Mouse (Mus musculus) forebrain, embryonic 15.5 days (tissue): ENCODE data around the gene Cstad. TPM values are rescaled to one million over a fixed set of nuclear protein-coding genes. Genes with fewer than 3 reads are reported as not detected.

Experiments
- ATAC-seq: fragments of 200-750 bp; cut with Nextera tagmentation; replicated peaks from 2 replicates; pipeline ENCODE4 v1.8.0; 2017; ENCODE audit warnings: mild to moderate bottlenecking, moderate TSS enrichment, moderate library complexity
- H3K27ac ChIP-seq: fragments of 300-500 bp; sonication (generic); replicated peaks from 2 replicates; pipeline ENCODE4 v1.5.1; 2015; ENCODE audit warnings: mild to moderate bottlenecking, inconsistent platforms
- H3K27me3 ChIP-seq: fragments of 300-500 bp; sonication (generic); 2 replicates; pipeline ENCODE4 v1.6.1; 2015; ENCODE audit warnings: inconsistent platforms
- H3K36me3 ChIP-seq: fragments of 300-500 bp; sonication (generic); 2 replicates; pipeline ENCODE4 v1.6.1; 2015; ENCODE audit warnings: mild to moderate bottlenecking, inconsistent platforms
- H3K4me1 ChIP-seq: fragments of 300-500 bp; sonication (generic); 2 replicates; pipeline ENCODE4 v1.6.1; 2015; ENCODE audit warnings: inconsistent platforms
- H3K4me2 ChIP-seq: fragments of 300-500 bp; sonication (generic); replicated peaks from 2 replicates; pipeline ENCODE4 v1.6.1; 2015; ENCODE audit warnings: mild to moderate bottlenecking, inconsistent platforms
- H3K4me3 ChIP-seq: fragments of 300-500 bp; sonication (generic); 2 replicates; pipeline ENCODE4 v1.5.1; 2015; ENCODE audit warnings: mild to moderate bottlenecking, inconsistent platforms
- H3K9ac ChIP-seq: fragments of 300-500 bp; sonication (generic); replicated peaks from 2 replicates; pipeline ENCODE4 v1.6.1; 2015; ENCODE audit warnings: mild to moderate bottlenecking, inconsistent platforms
- H3K9me3 ChIP-seq: fragments of 300-500 bp; sonication (generic); 2 replicates; pipeline ENCODE4 v1.6.1; 2016; ENCODE audit warnings: inconsistent platforms
- WGBS: fragments of 180-500 bp; shearing (Covaris S2); methylation state at CpG from one replicate; pipeline ENCODE4 v1.1.7; 2015; ENCODE audit warnings: mixed read lengths; 5-methylcytosine and 5-hydroxymethylcytosine counted together
- polyA plus RNA-seq: library from polyadenylated mRNA; unstranded; fragments of >200 nt; fragmentation: Nextera tagmentation; extraction: Ambion mirVana; gene quantifications from 2 replicates; pipeline ENCODE4 v1.2.1, GENCODE M21; 2015

Gene Cstad
- polyA plus RNA-seq, 1 experiment from 2014 or later: 1.4 TPM

GRCm38 (mm10) chr2:30600291-30600690 is 5.5 kb downstream of the Cstad start:
- no peaks in the 10 kb centered on the region for H3K9me3 ChIP-seq
- no peak overlapping the region for H3K4me2 ChIP-seq
- H3K27me3 ChIP-seq: no peaks in the 10 kb centered on the region
- peak overlapping the region; percentile 13 for H3K27ac ChIP-seq
- no peak for ATAC-seq
- no peak overlapping the region for H3K4me3 ChIP-seq
- no peak overlapping the region for H3K9ac ChIP-seq
- peaks cover 44% of the 10 kb centered on the region for H3K4me1 ChIP-seq
- no peaks in the 10 kb centered on the region for H3K36me3 ChIP-seq
- 21% methylated on average over 9 of the region's 9 CpGs for WGBS

GRCm38 (mm10) chr2:30600965-30601841 is 6.4 kb downstream of the Cstad start:
- peak overlapping the region; percentile 13 for H3K27ac ChIP-seq
- no peak overlapping the region for H3K9ac ChIP-seq
- no peak overlapping the region for H3K4me3 ChIP-seq
- no peak overlapping the region for H3K4me2 ChIP-seq
- peaks cover 44% of the 10 kb centered on the region for H3K4me1 ChIP-seq
- H3K27me3 ChIP-seq: no peaks in the 10 kb centered on the region
- no peaks in the 10 kb centered on the region for H3K9me3 ChIP-seq
- no peak for ATAC-seq
- no peaks in the 10 kb centered on the region for H3K36me3 ChIP-seq
- WGBS: 22% methylated on average over 19 of the region's 20 CpGs

DNA sequence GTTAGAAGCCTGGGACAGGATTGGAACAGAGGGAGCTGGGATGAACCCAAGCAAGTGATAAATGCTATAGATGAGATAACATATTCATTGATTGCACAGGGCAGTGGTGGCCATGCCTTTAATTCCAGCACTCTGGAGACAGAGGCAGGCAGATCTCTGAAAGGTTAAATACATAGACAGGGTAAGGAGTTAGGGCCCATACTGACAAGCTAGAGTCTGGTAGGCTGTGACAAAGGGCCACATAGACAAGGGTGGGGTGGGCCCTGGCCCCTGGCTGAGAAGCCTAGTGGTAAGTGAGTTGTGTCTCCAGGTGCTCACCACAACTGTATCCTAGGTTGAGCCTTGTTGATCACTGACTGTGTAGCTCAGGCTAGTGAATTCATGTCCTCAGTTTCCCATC is 7.6 kb downstream of the Cstad start:
- H3K4me1 ChIP-seq: peaks cover 54% of the 10 kb centered on the region
- no peak overlapping the region for H3K27ac ChIP-seq

GRCm38 (mm10) chr2:30603731-30604130 is 8.9 kb downstream of the Cstad start:
- no peak overlapping the region for H3K27ac ChIP-seq
- peaks cover 67% of the 10 kb centered on the region for H3K4me1 ChIP-seq
- H3K36me3 ChIP-seq: no peaks in the 10 kb centered on the region
- WGBS: 64% methylated on average over 5 of the region's 5 CpGs
- no peak overlapping the region for H3K4me3 ChIP-seq
- H3K4me2 ChIP-seq: no peak overlapping the region
- no peak for ATAC-seq
- no peaks in the 10 kb centered on the region for H3K9me3 ChIP-seq
- H3K9ac ChIP-seq: no peak overlapping the region
- H3K27me3 ChIP-seq: no peaks in the 10 kb centered on the region

More for the DNA sequence above, 7.6 kb downstream of the Cstad start:
- H3K36me3 ChIP-seq: no peaks in the 10 kb centered on the region
- no peaks in the 10 kb centered on the region for H3K9me3 ChIP-seq
- no peak overlapping the region for H3K9ac ChIP-seq
- H3K27me3 ChIP-seq: no peaks in the 10 kb centered on the region
- H3K4me3 ChIP-seq: no peak overlapping the region
- H3K4me2 ChIP-seq: no peak overlapping the region
- ATAC-seq: no peak

DNA sequence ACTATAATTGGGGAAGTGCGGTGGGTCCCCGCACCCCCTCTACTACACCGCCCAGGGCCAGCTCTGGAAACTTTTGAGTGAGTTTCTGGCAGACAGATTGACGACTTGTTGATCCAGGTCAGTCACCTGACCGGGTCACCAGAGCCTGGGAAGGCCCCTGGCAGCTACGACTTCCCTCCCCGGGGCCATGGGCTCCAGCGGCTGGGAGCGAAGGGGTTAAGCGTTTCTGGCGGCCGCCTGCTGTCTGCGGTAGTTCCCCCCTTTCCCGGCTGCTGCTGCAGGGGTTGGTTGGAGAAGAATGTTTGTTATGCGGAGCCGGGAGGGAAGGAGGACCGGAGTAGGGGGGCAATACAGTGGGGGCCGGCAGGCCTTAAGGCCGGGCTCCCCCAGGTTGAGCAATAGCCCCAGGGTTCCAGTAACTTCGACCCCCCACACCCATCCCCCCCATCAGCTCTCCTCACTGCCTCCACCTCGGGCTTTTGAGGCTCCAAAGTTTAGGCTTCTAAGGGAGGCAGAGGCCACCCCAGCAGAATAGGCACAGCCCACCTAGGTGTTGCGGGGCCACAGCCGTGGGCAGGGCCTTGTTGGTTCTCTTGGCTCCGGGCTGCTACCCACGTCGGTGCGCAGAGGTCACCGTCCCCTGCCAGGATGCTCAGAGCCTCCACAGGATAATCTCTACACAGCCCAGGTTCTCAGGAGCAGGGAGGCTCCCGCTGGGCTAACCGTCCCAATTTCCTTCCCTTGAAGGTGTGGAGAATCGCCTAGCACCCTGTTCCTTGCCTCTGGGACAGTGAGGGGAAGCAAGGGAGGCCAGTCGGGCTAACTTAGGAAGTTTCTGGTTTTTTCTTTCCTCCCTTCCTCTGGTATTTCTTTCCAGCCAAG is 10.3 kb downstream of the Cstad start:
- Histone ChIP-seq H3K9me3 (no peaks in the 10 kb centered on the region), H3K27me3 (no peaks in the 10 kb centered on the region), H3K9ac (peak overlapping the region; percentile 24; the same call in 1 of the 2 replicates), H3K4me1 (peaks cover 71% of the 10 kb centered on the region), H3K36me3 (no peaks in the 10 kb centered on the region), H3K4me2 (peak overlapping the region; percentile 42), H3K27ac (peak overlapping the region; percentile 92), H3K4me3 (peak overlapping the region; percentile 9; the same call in 1 of the 2 replicates)
- WGBS: 3% methylated on average over 32 of the region's 32 CpGs
- ATAC-seq: no peak

GRCm38 (mm10) chr2:30605762-30606051 is 10.9 kb downstream of the Cstad start:
- Histone ChIP-seq H3K27me3 (no peaks in the 10 kb centered on the region), H3K27ac (peak overlapping the region; percentile 92), H3K9ac (no peak overlapping the region), H3K36me3 (no peaks in the 10 kb centered on the region), H3K4me1 (peaks cover 68% of the 10 kb centered on the region), H3K9me3 (no peaks in the 10 kb centered on the region), H3K4me2 (no peak overlapping the region), H3K4me3 (no peak overlapping the region)
- WGBS: 21% methylated on average over 4 of the region's 6 CpGs
- ATAC-seq: no peak

- Histone ChIP-seq H3K9me3 (no peaks in the 10 kb centered on the region), H3K27me3 (no peaks in the 10 kb centered on the region), H3K4me3 (peak overlapping the region; percentile 1; the same call in 1 of the 2 replicates), H3K27ac (peak overlapping the region; percentile 92), H3K4me2 (peak overlapping the region; percentile 30), H3K4me1 (peaks cover 58% of the 10 kb centered on the region), H3K36me3 (no peaks in the 10 kb centered on the region), H3K9ac (peak overlapping the region; percentile 29)
- 3% methylated on average over 23 of the region's 23 CpGs for WGBS
- ATAC-seq: peak; percentile 67
Observed at GRCm38 (mm10) chr2:30606621-30607052, 11.8 kb downstream of the Cstad start.

DNA sequence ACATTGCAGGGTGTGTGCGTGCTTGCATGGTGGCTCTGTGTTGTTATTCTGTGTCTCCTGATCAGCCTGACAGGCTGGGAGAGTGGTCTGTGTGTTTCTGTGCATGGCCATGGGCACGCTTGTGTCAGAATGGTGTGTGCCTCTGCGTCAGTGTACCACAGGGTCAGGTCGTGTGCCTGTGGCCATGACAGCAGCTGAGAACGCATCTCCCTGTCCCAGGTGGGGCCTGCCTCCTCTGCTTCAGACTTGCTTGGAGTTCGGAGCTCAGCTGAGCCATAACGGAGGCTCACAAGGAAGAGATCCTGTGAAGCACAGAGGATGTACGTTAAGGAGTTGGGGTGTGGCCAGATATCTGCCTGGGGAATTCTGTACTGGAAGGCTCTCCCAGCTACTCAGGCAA is 13.1 kb downstream of the Cstad start:
- 75% methylated on average over 8 of the region's 8 CpGs for WGBS

DNA sequence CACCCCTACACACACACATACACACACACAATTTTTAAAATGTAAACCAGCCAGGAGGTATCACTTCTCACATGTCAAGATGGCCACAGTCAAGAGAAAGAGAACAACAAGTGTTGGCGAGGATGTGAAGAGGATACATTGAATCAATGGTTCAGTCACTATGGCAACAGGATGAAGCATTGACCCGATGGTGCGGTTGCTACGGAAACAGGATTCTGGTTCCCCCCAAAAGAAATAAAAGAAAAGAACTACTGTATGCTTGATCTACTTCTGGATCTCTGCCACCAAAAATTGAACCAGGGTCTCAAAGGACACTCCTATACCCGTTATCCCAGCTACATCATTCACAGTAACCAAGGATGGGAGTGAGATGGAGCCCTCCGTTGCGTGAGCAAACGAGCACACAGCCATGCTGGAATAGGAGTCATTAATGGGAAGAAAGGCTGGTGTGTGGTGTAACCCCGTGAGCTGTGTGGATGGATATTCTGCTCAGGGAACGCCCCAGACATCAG is 13.9 kb downstream of the Cstad start:
- no peaks in the 10 kb centered on the region for H3K36me3 ChIP-seq
- peaks cover 59% of the 10 kb centered on the region for H3K4me1 ChIP-seq
- H3K9me3 ChIP-seq: no peaks in the 10 kb centered on the region
- H3K27me3 ChIP-seq: no peaks in the 10 kb centered on the region
- no peak overlapping the region for H3K4me2 ChIP-seq
- WGBS: 41% methylated on average over 10 of the region's 10 CpGs
- no peak overlapping the region for H3K4me3 ChIP-seq
- 0 out of 2 replicates have a peak overlapping the region, but pooled peaks have one; percentile 92 for H3K27ac ChIP-seq
- no peak for ATAC-seq
- no peak overlapping the region for H3K9ac ChIP-seq

More for the DNA sequence above, 13.1 kb downstream of the Cstad start:
- peaks cover 54% of the 10 kb centered on the region for H3K4me1 ChIP-seq
- no peaks in the 10 kb centered on the region for H3K36me3 ChIP-seq
- peak overlapping the region; percentile 92 for H3K27ac ChIP-seq
- no peak overlapping the region for H3K4me3 ChIP-seq
- ATAC-seq: no peak
- no peak overlapping the region for H3K9ac ChIP-seq
- H3K4me2 ChIP-seq: no peak overlapping the region
- no peaks in the 10 kb centered on the region for H3K9me3 ChIP-seq
- no peaks in the 10 kb centered on the region for H3K27me3 ChIP-seq

DNA sequence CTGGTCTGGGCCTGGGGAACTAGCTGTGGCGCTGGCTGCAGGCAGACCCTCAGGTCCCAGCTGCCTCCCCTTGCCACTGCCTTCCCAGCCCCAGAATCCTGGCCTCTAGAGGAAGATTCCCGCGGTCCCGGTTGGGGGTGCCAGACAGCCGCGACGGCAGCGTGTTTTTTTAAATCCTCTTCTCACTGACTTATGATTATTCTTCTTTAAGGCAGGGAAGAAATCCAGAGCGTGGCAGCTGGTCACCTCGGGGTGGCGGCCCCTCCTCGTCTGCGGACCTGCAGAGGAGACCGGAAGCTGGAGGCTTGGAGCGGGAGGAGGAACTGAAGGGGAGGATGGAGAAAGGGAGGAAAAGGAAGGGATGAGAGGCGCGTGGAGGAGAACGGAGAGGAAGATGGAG is 18.7 kb downstream of the Cstad start:
- Histone ChIP-seq H3K4me1 (peaks cover 26% of the 10 kb centered on the region), H3K36me3 (no peaks in the 10 kb centered on the region), H3K9me3 (no peaks in the 10 kb centered on the region), H3K9ac (peak overlapping the region; percentile 50), H3K4me3 (peak overlapping the region; percentile 23), H3K4me2 (peak overlapping the region; percentile 44), H3K27me3 (no peaks in the 10 kb centered on the region), H3K27ac (peak overlapping the region; percentile 94)
- under 1% methylated on average over 18 of the region's 18 CpGs for WGBS
- ATAC-seq: peak; percentile 45

DNA sequence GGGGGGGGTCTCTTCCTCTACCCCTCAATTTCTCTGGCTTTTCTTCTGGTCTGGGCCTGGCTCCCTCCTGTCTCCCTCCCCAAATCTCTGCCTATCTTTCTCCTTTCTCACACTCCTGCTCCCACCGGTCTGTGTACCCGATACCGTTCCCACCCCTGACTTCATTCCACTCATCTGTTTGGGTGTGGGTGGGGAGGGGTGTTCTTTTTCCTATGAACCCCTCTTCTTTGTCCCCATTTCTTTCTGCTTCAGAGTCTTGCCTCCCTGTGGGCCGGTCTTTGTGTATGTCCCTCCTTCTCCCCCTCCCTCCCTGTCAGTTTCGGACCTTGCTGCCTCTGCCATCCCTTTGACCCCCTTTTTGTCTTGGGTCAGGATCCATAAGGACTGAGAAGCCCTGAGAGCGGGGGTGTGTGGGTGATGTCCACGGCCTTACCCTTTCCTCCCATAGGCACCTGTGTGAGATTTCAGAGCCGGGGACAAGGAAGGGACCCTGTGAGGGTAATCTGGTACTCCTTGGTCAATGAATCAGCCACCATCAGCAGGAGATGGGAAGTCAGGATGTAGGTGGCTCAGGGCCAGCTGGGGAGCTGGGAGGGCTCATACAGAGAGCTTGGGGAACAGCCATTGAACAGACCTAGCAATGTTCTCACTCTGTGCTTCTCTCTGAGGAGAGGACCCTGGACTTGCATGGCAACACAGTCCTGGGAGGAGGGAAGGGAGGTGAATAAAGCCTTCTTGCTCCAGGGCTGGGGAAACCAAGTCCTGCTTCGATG is 19.5 kb downstream of the Cstad start:
- Histone ChIP-seq H3K27me3 (no peaks in the 10 kb centered on the region), H3K4me1 (peaks cover 24% of the 10 kb centered on the region), H3K36me3 (no peaks in the 10 kb centered on the region), H3K4me2 (peak overlapping the region; percentile 44), H3K4me3 (peak overlapping the region; percentile 23), H3K9ac (peak overlapping the region; percentile 50), H3K9me3 (no peaks in the 10 kb centered on the region), H3K27ac (peak overlapping the region; percentile 94)
- WGBS: 35% methylated on average over 9 of the region's 9 CpGs
- ATAC-seq: peak; percentile 51
